Mouse (Mus musculus): Measurements from ENCODE around the gene Snx15. TPM values are rescaled to one million over a fixed set of nuclear protein-coding genes. Genes with fewer than 3 reads are reported as not detected.
A peak's percentile ranks its signal among the peaks of the same experiment; 100 is the strongest.

Snx15 gene
- polyA plus RNA-seq, 1 experiment from 2014 or later = 72.8 TPM

GRCm38 (mm10) chr19:6116113-6116850 is 11.8 kb downstream of the Snx15 start:
- H3K4me3 ChIP-seq (ENCODE audit: low read depth, low read length) = no peak overlapping the region
- ATAC-seq (ENCODE audit: low read depth) = no peak
- peaks cover 11% of the 10 kb centered on the region for H3K4me1 ChIP-seq (ENCODE audit: control insufficient read depth, insufficient read depth, low read length)
- no peak overlapping the region for H3K27ac ChIP-seq (ENCODE audit: low read depth, low read length)
- no peaks in the 10 kb centered on the region for H3K27me3 ChIP-seq (ENCODE audit: control insufficient read depth, insufficient read depth, low read length)
- H3K9ac ChIP-seq (replicated peaks; ENCODE audit: low read depth, low read length) = no peak overlapping the region
- peak overlapping the region; percentile 89; the same call in 1 of the 2 replicates for H3K4me2 ChIP-seq (ENCODE audit: low read depth, low read length)
- peaks cover 23% of the 10 kb centered on the region for H3K36me3 ChIP-seq (ENCODE audit: control insufficient read depth, insufficient read depth, low read length)
- 93% methylated on average over 15 of the region's 15 CpGs for WGBS
- no peaks in the 10 kb centered on the region for H3K9me3 ChIP-seq (ENCODE audit: control insufficient read depth, low read length)

GRCm38 (mm10) chr19:6113116-6113515 is 15.0 kb downstream of the Snx15 start:
- whole genome bisulfite sequencing = 67% methylated on average over 6 of the region's 6 CpGs
- Histone ChIP-seq H3K4me1 (ENCODE audit: control insufficient read depth, insufficient read depth, low read length) (peaks cover 11% of the 10 kb centered on the region), H3K9ac (replicated peaks; ENCODE audit: low read depth, low read length) (no peak overlapping the region), H3K27me3 (ENCODE audit: control insufficient read depth, insufficient read depth, low read length) (no peaks in the 10 kb centered on the region), H3K4me2 (ENCODE audit: low read depth, low read length) (no peak overlapping the region), H3K27ac (ENCODE audit: low read depth, low read length) (no peak overlapping the region), H3K4me3 (ENCODE audit: low read depth, low read length) (no peak overlapping the region), H3K36me3 (ENCODE audit: control insufficient read depth, insufficient read depth, low read length) (peaks cover 23% of the 10 kb centered on the region), H3K9me3 (ENCODE audit: control insufficient read depth, low read length) (no peaks in the 10 kb centered on the region)
- ATAC-seq (ENCODE audit: low read depth) = no peak

GRCm38 (mm10) chr19:6105586-6105985 is 22.5 kb downstream of the Snx15 start, which contains the start of gene Naaladl1:
Gene Naaladl1 (plus strand): TSS chr19:6105782.
- H3K9ac ChIP-seq (replicated peaks; ENCODE audit: low read depth, low read length) = no peak within 1 kb of the TSS
- no peaks in the 10 kb centered on the region for H3K36me3 ChIP-seq (ENCODE audit: control insufficient read depth, insufficient read depth, low read length)
- 90% methylated on average over 7 of the region's 7 CpGs for WGBS
- H3K4me2 ChIP-seq (ENCODE audit: low read depth, low read length) = no peak within 1 kb of the TSS
- H3K27ac ChIP-seq (ENCODE audit: low read depth, low read length) = no peak within 1 kb of the TSS
- ATAC-seq (ENCODE audit: low read depth) = no peak
- H3K4me1 ChIP-seq (ENCODE audit: control insufficient read depth, insufficient read depth, low read length) = no peaks in the 10 kb centered on the region
- H3K4me3 ChIP-seq (ENCODE audit: low read depth, low read length) = no peak within 1 kb of the TSS
- no peaks in the 10 kb centered on the region for H3K27me3 ChIP-seq (ENCODE audit: control insufficient read depth, insufficient read depth, low read length)
- H3K9me3 ChIP-seq (ENCODE audit: control insufficient read depth, low read length) = no peaks in the 10 kb centered on the region

- Histone ChIP-seq H3K4me1 (ENCODE audit: control insufficient read depth, insufficient read depth, low read length) (no peaks in the 10 kb centered on the region), H3K9me3 (ENCODE audit: control insufficient read depth, low read length) (no peaks in the 10 kb centered on the region), H3K27me3 (ENCODE audit: control insufficient read depth, insufficient read depth, low read length) (no peaks in the 10 kb centered on the region), H3K9ac (replicated peaks; ENCODE audit: low read depth, low read length) (no peak overlapping the region), H3K36me3 (ENCODE audit: control insufficient read depth, insufficient read depth, low read length) (no peaks in the 10 kb centered on the region), H3K4me2 (ENCODE audit: low read depth, low read length) (no peak overlapping the region), H3K27ac (ENCODE audit: low read depth, low read length) (no peak overlapping the region), H3K4me3 (ENCODE audit: low read depth, low read length) (no peak overlapping the region)
- WGBS = 89% methylated on average over 4 of the region's 4 CpGs
- no peak for ATAC-seq (ENCODE audit: low read depth)
These were observed 23.6 kb downstream of the Snx15 start for GRCm38 (mm10) chr19:6104476-6104875.

- 86% methylated on average over 6 of the region's 6 CpGs for WGBS
- Histone ChIP-seq H3K4me1 (ENCODE audit: control insufficient read depth, insufficient read depth, low read length) (no peaks in the 10 kb centered on the region), H3K27ac (ENCODE audit: low read depth, low read length) (no peak overlapping the region), H3K9me3 (ENCODE audit: control insufficient read depth, low read length) (no peaks in the 10 kb centered on the region), H3K4me2 (ENCODE audit: low read depth, low read length) (no peak overlapping the region), H3K36me3 (ENCODE audit: control insufficient read depth, insufficient read depth, low read length) (no peaks in the 10 kb centered on the region), H3K27me3 (ENCODE audit: control insufficient read depth, insufficient read depth, low read length) (no peaks in the 10 kb centered on the region), H3K9ac (replicated peaks; ENCODE audit: low read depth, low read length) (no peak overlapping the region), H3K4me3 (ENCODE audit: low read depth, low read length) (no peak overlapping the region)
- no peak for ATAC-seq (ENCODE audit: low read depth)
These were observed 25.8 kb downstream of the Snx15 start for GRCm38 (mm10) chr19:6102169-6102853.

- no peaks in the 10 kb centered on the region for H3K27me3 ChIP-seq (ENCODE audit: control insufficient read depth, insufficient read depth, low read length)
- no peak overlapping the region for H3K27ac ChIP-seq (ENCODE audit: low read depth, low read length)
- no peak overlapping the region for H3K4me3 ChIP-seq (ENCODE audit: low read depth, low read length)
- no peaks in the 10 kb centered on the region for H3K4me1 ChIP-seq (ENCODE audit: control insufficient read depth, insufficient read depth, low read length)
- H3K9ac ChIP-seq (replicated peaks; ENCODE audit: low read depth, low read length) = no peak overlapping the region
- no peaks in the 10 kb centered on the region for H3K36me3 ChIP-seq (ENCODE audit: control insufficient read depth, insufficient read depth, low read length)
- no peaks in the 10 kb centered on the region for H3K9me3 ChIP-seq (ENCODE audit: control insufficient read depth, low read length)
- 56% methylated on average over 6 of the region's 6 CpGs for WGBS
- H3K4me2 ChIP-seq (ENCODE audit: low read depth, low read length) = no peak overlapping the region
- ATAC-seq (ENCODE audit: low read depth) = no peak
These were observed 26.9 kb downstream of the Snx15 start for GRCm38 (mm10) chr19:6101186-6101585.

- Histone ChIP-seq H3K27me3 (ENCODE audit: control insufficient read depth, insufficient read depth, low read length) (no peaks in the 10 kb centered on the region), H3K9ac (replicated peaks; ENCODE audit: low read depth, low read length) (no peak overlapping the region), H3K4me2 (ENCODE audit: low read depth, low read length) (no peak overlapping the region), H3K4me1 (ENCODE audit: control insufficient read depth, insufficient read depth, low read length) (no peaks in the 10 kb centered on the region), H3K36me3 (ENCODE audit: control insufficient read depth, insufficient read depth, low read length) (no peaks in the 10 kb centered on the region), H3K4me3 (ENCODE audit: low read depth, low read length) (no peak overlapping the region), H3K27ac (ENCODE audit: low read depth, low read length) (no peak overlapping the region), H3K9me3 (ENCODE audit: control insufficient read depth, low read length) (no peaks in the 10 kb centered on the region)
- ATAC-seq (ENCODE audit: low read depth) = no peak
- 84% methylated on average over 3 of the region's 3 CpGs for WGBS
These were observed 30.3 kb downstream of the Snx15 start for GRCm38 (mm10) chr19:6097847-6098246.

- no peak for ATAC-seq (ENCODE audit: low read depth)
- no peaks in the 10 kb centered on the region for H3K9me3 ChIP-seq (ENCODE audit: control insufficient read depth, low read length)
- no peak within 1 kb of the TSS for H3K4me2 ChIP-seq (ENCODE audit: low read depth, low read length)
- H3K27me3 ChIP-seq (ENCODE audit: control insufficient read depth, insufficient read depth, low read length) = no peaks in the 10 kb centered on the region
- H3K9ac ChIP-seq (replicated peaks; ENCODE audit: low read depth, low read length) = 0 out of 2 replicates have a peak within 1 kb of the TSS, but pooled peaks have one; percentile 3
- no peak within 1 kb of the TSS for H3K4me3 ChIP-seq (ENCODE audit: low read depth, low read length)
- no peak within 1 kb of the TSS for H3K27ac ChIP-seq (ENCODE audit: low read depth, low read length)
- no peaks in the 10 kb centered on the region for H3K36me3 ChIP-seq (ENCODE audit: control insufficient read depth, insufficient read depth, low read length)
- H3K4me1 ChIP-seq (ENCODE audit: control insufficient read depth, insufficient read depth, low read length) = no peaks in the 10 kb centered on the region
- 96% methylated on average over 7 of the region's 7 CpGs for WGBS
These were observed 34.0 kb downstream of the Snx15 start, which contains the start of gene AC131692.1 for GRCm38 (mm10) chr19:6094119-6094518. Gene AC131692.1 (plus strand): TSS chr19:6094419.

GRCm38 (mm10) chr19:6088841-6089240 is 39.3 kb downstream of the Snx15 start:
- no peaks in the 10 kb centered on the region for H3K36me3 ChIP-seq (ENCODE audit: control insufficient read depth, insufficient read depth, low read length)

More at GRCm38 (mm10) chr19:6088841-6089240, 39.3 kb downstream of the Snx15 start:
- Histone ChIP-seq H3K9me3 (ENCODE audit: control insufficient read depth, low read length) (no peaks in the 10 kb centered on the region), H3K4me2 (ENCODE audit: low read depth, low read length) (no peak overlapping the region), H3K4me3 (ENCODE audit: low read depth, low read length) (no peak overlapping the region), H3K27me3 (ENCODE audit: control insufficient read depth, insufficient read depth, low read length) (no peaks in the 10 kb centered on the region), H3K9ac (replicated peaks; ENCODE audit: low read depth, low read length) (no peak overlapping the region), H3K27ac (ENCODE audit: low read depth, low read length) (no peak overlapping the region), H3K4me1 (ENCODE audit: control insufficient read depth, insufficient read depth, low read length) (peaks cover 8% of the 10 kb centered on the region)
- ATAC-seq (ENCODE audit: low read depth) = no peak
- WGBS = 95% methylated on average over 13 of the region's 13 CpGs
